Mouse (Mus musculus): ENCODE data around the gene Pak3. TPM values are rescaled to one million over a fixed set of nuclear protein-coding genes. Genes with fewer than 3 reads are reported as not detected.

Pak3 gene
- total and polyA plus RNA-seq, 3 experiments, result not detected

GRCm38 (mm10) chrX:143826521-143826920 lies 308.1 kb downstream of the Pak3 start:
- no peaks in the 10 kb centered on the region for H3K79me2 ChIP-seq (ENCODE audit: control insufficient read depth, insufficient read depth, low read length, poor library complexity)
- no peak overlapping the region for H3K4me3 ChIP-seq (ENCODE audit: control insufficient read depth in 1 of 2, insufficient read depth in 1 of 2, low read depth in 2 of 2, low read length in 2 of 2)
- TF ChIP-seq EP300 (IDR thresholded peaks at IDR 0.05; ENCODE audit: low read depth in 1 of 2, low read length in 2 of 2) (no peak), CTCF (IDR thresholded peaks at IDR 0.05 in 2 of 3, conservative IDR thresholded peaks at IDR 0.05 in 1 of 3; ENCODE audit: control insufficient read depth in 1 of 3, insufficient read depth in 1 of 3, low read depth in 2 of 3, low read length in 3 of 3, poor library complexity in 1 of 3, severe bottlenecking in 1 of 3) (no peak), USF2 (IDR thresholded peaks at IDR 0.05; ENCODE audit: borderline replicate concordance in 1 of 2, insufficient read depth in 1 of 2, low read depth in 1 of 2, low read length in 2 of 2) (no peak), MXI1 (IDR thresholded peaks at IDR 0.05; ENCODE audit: low read depth, low read length) (no peak), GABPA (IDR thresholded peaks at IDR 0.05; ENCODE audit: low read depth, low read length) (no peak), TBP (IDR thresholded peaks at IDR 0.05; ENCODE audit: low read depth, low read length) (no peak), POLR2AphosphoS2 (IDR thresholded peaks at IDR 0.05; ENCODE audit: low read length) (no peak), MAFK (IDR thresholded peaks at IDR 0.05; ENCODE audit: borderline replicate concordance, low read depth, low read length) (no peak), SMC3 (IDR thresholded peaks at IDR 0.05; ENCODE audit: low read depth, low read length) (no peak), E2F4 (IDR thresholded peaks at IDR 0.05; ENCODE audit: borderline replicate concordance, low read depth, low read length) (no peak), NRF1 (IDR thresholded peaks at IDR 0.05; ENCODE audit: insufficient read depth, low read depth, low read length, poor library complexity, severe bottlenecking) (no peak), UBTF (IDR thresholded peaks at IDR 0.05; ENCODE audit: borderline replicate concordance, insufficient read depth, low read depth, low read length) (no peak), TAL1 (IDR thresholded peaks at IDR 0.05; ENCODE audit: low read length) (no peak), ZC3H11A (IDR thresholded peaks at IDR 0.05; ENCODE audit: low read depth, low read length) (no peak), USF1 (IDR thresholded peaks at IDR 0.05; ENCODE audit: low read depth, low read length) (no peak), ZMIZ1 (IDR thresholded peaks at IDR 0.05; ENCODE audit: low read depth, low read length) (no peak), MAX (IDR thresholded peaks at IDR 0.05; ENCODE audit: low read length) (no peak), SIN3A (IDR thresholded peaks at IDR 0.05; ENCODE audit: low read length) (no peak), MEF2A (IDR thresholded peaks at IDR 0.05; ENCODE audit: extremely low read depth, insufficient replicate concordance, low read depth, low read length, poor library complexity, severe bottlenecking) (no peak), MYB (IDR thresholded peaks at IDR 0.05; ENCODE audit: low read depth, low read length) (no peak)

GRCm38 (mm10) chrX:143827212-143827611 lies 308.8 kb downstream of the Pak3 start, which contains the start of gene Capn6:
Gene Capn6, minus strand, starts transcription at chrX:143827414.
- Histone ChIP-seq H3K27me3 (ENCODE audit: control insufficient read depth in 1 of 2, insufficient read depth in 2 of 2, low read length in 2 of 2) (no peaks in the 10 kb centered on the region), H3K9ac (ENCODE audit: control insufficient read depth, low read depth, low read length, poor library complexity, severe bottlenecking) (no peak within 1 kb of the TSS), H3K27ac (ENCODE audit: control insufficient read depth, low read depth, low read length) (no peak within 1 kb of the TSS), H3K79me2 (ENCODE audit: control insufficient read depth, insufficient read depth, low read length, poor library complexity) (no peaks in the 10 kb centered on the region), H3K9me3 (replicated peaks; ENCODE audit: insufficient read depth, low read length) (no peaks in the 10 kb centered on the region), H3K36me3 (ENCODE audit: control insufficient read depth in 1 of 2, insufficient read depth in 2 of 2, low read length in 2 of 2) (no peaks in the 10 kb centered on the region), H3K4me1 (ENCODE audit: control insufficient read depth in 1 of 2, insufficient read depth in 2 of 2, low read length in 2 of 2) (no peaks in the 10 kb centered on the region), H3K4me3 (ENCODE audit: control insufficient read depth in 1 of 2, insufficient read depth in 1 of 2, low read depth in 2 of 2, low read length in 2 of 2) (no peak within 1 kb of the TSS)
- no peak for TF ChIP-seq MYC (IDR thresholded peaks at IDR 0.05; ENCODE audit: low read depth, low read length)
- no peak for TF ChIP-seq EP300 (IDR thresholded peaks at IDR 0.05; ENCODE audit: low read depth in 1 of 2, low read length in 2 of 2)
- TF ChIP-seq HCFC1 (IDR thresholded peaks at IDR 0.05; ENCODE audit: low read depth, low read length), result no peak
- no peak for TF ChIP-seq NRF1 (IDR thresholded peaks at IDR 0.05; ENCODE audit: insufficient read depth, low read depth, low read length, poor library complexity, severe bottlenecking)
- no peak for TF ChIP-seq SMC3 (IDR thresholded peaks at IDR 0.05; ENCODE audit: low read depth, low read length)
- TF ChIP-seq RAD21 (IDR thresholded peaks at IDR 0.05; ENCODE audit: low read depth, low read length), result no peak
- no peak for TF ChIP-seq E2F4 (IDR thresholded peaks at IDR 0.05; ENCODE audit: borderline replicate concordance, low read depth, low read length)
- no peak for TF ChIP-seq GABPA (IDR thresholded peaks at IDR 0.05; ENCODE audit: low read depth, low read length)
- TF ChIP-seq POLR2AphosphoS5 (IDR thresholded peaks at IDR 0.05; ENCODE audit: borderline replicate concordance, low read depth, low read length), result no peak
- no peak for TF ChIP-seq POLR2AphosphoS2 (IDR thresholded peaks at IDR 0.05; ENCODE audit: low read length)
- no peak for TF ChIP-seq KAT2A (conservative IDR thresholded peaks at IDR 0.05; ENCODE audit: low read depth, low read length)
- no peak for TF ChIP-seq USF2 (IDR thresholded peaks at IDR 0.05; ENCODE audit: borderline replicate concordance in 1 of 2, insufficient read depth in 1 of 2, low read depth in 1 of 2, low read length in 2 of 2)
- TF ChIP-seq MEF2A (IDR thresholded peaks at IDR 0.05; ENCODE audit: extremely low read depth, insufficient replicate concordance, low read depth, low read length, poor library complexity, severe bottlenecking), result no peak
- no peak for DNase-seq (ENCODE audit: low read depth, low spot score)

More at GRCm38 (mm10) chrX:143826521-143826920, 308.1 kb downstream of the Pak3 start:
- H3K27ac ChIP-seq (ENCODE audit: control insufficient read depth, low read depth, low read length), result no peak overlapping the region
- no peaks in the 10 kb centered on the region for H3K27me3 ChIP-seq (ENCODE audit: control insufficient read depth in 1 of 2, insufficient read depth in 2 of 2, low read length in 2 of 2)
- no peaks in the 10 kb centered on the region for H3K36me3 ChIP-seq (ENCODE audit: control insufficient read depth in 1 of 2, insufficient read depth in 2 of 2, low read length in 2 of 2)
- DNase-seq (ENCODE audit: low read depth, low spot score), result no peak
- H3K9ac ChIP-seq (ENCODE audit: control insufficient read depth, low read depth, low read length, poor library complexity, severe bottlenecking), result no peak overlapping the region
- no peaks in the 10 kb centered on the region for H3K4me1 ChIP-seq (ENCODE audit: control insufficient read depth in 1 of 2, insufficient read depth in 2 of 2, low read length in 2 of 2)
- H3K9me3 ChIP-seq (replicated peaks; ENCODE audit: insufficient read depth, low read length), result no peaks in the 10 kb centered on the region

Measured in MEL (cell line).